Mouse (Mus musculus) induced T-regulatory cell, adult 2 months (primary cell): ENCODE data around the gene Atp5h.
"Not testable (repeated sequence)": the region's sequence is repeated elsewhere in the genome, so short reads cannot be mapped to it uniquely, and the experiment has no call there.

Experiments used
- DNase-seq: peaks from one replicate; pipeline ENCODE4 v3.0.0-alpha.2; 2012; ENCODE audit warnings: low read depth

Gene Atp5h

DNA sequence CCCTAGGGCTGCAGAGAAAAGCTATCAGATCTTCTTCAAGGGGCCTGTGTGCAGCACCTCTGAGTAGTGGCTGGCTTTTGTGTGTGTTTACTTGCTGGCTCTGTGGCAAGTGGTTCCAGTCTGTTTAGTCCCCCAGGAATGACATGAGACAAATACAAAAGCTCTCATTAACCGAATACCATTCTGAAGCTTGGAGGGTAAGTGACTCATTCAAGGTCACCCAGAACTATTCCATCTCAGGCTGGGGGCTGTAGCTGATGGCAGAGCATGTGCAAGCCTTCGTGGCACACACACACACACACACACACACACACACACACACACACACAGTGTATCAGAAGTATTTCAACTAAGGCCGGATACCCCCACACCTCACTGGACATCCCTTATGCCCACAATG is 19.6 kb downstream of the Atp5h start:
- DNase-seq, result no peak

DNA sequence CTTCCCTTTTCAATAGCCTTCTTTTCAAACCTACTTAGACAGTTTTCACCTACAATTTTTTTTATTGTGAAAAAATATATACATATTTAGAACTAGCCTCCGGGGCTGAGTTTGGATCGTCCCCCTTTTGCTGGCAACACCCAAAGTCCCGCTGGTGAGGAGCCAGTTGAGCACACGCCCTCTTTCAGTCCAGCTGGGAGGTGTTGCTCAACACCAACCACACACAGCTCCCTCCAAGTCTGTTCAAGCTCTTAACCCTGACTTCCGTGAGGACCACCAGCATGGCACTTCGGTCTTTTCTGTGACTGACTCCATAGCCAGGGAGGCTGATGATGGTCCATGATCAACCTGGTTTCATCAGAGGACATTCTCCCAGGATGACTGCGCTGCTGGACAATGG is 21.7 kb downstream of the Atp5h start:
- DNase-seq, result no peak

DNA sequence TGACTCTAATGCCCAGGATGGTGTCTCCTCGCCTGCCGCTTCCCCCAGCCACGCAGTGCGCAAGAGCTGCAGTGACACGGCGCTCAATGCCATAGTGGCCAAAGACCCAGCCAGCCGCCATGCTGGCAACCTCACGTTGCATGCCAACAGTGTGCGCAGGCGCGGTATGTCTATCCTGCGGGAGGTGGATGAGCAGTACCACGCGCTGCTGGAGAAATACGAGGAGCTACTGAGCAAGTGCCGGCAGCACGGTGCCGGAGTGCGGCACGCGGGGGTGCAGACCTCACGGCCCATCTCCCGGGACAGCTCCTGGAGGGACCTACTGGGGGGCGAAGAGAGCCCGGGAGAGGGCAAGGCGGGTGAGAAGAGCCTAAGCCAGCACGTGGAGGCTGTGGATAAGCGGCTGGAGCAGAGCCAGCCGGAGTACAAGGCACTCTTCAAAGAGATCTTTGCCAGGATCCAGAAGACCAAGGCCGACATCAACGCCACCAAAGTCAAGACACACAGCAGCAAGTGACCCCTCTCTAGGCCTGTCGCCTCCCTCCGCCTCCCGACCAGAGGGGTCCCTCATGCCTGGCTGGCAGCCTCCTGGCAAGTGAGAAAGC is 25.9 kb downstream of the Atp5h start:
- no peak for DNase-seq

DNA sequence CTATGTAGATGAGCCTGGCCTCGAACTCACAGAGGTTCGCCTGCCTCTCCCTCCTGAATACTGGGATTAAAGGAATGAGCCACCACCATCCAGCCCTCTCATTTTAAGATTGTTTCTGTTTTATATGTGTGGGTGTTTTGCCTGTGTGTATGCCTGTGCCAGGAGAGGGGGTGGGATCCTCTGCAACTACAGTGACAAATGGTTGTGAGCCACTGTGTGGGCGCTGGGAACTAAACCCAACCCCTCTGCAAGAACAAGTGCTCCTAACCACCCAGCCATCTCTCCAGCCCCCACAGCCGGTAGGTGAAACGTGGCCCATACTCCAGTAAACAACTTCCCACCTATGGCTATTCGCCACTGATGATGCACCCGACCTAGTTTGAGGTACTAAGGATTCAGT is 28.4 kb downstream of the Atp5h start:
- no peak for DNase-seq

DNA sequence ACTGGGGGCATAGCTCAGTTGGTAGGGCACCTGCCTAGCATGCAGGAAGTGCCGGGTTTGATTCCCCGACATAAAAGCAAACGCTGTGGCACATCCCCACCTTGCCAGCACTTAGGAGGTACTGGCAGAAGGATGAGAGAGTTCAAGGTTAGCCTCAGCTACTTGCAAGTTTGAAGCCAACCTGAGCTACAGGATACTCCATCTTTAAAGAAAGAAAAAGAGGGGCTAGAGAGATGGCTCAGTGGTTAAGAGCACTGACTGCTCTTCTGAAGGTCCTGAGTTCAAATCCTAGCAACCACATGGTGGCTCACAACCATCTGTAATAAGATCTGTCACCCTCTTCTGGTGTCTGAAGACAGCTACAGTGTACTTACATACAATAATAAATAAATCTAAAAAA is 32.9 kb downstream of the Atp5h start:
- DNase-seq, result not testable (repeated sequence)

DNA sequence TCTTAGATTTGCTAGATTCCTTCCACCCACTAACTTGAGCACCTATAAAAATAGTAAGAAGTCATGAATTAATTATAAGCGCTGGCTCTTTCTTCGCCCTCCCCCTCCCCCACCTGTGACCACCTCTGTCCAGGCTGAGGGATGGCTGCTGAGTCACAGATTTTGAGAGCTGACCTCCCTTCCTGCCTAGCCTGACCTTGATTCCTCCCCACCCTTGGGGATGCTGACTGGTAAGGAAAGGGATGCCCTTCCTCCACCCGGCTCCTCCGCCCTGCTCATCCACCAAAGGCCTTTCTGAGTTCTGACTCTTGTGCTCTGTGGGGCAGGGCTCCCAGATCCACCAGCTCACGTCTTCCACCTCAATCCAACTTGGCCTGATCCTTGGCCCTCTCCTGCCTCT is 35.2 kb downstream of the Atp5h start:
- DNase-seq, result no peak

DNA sequence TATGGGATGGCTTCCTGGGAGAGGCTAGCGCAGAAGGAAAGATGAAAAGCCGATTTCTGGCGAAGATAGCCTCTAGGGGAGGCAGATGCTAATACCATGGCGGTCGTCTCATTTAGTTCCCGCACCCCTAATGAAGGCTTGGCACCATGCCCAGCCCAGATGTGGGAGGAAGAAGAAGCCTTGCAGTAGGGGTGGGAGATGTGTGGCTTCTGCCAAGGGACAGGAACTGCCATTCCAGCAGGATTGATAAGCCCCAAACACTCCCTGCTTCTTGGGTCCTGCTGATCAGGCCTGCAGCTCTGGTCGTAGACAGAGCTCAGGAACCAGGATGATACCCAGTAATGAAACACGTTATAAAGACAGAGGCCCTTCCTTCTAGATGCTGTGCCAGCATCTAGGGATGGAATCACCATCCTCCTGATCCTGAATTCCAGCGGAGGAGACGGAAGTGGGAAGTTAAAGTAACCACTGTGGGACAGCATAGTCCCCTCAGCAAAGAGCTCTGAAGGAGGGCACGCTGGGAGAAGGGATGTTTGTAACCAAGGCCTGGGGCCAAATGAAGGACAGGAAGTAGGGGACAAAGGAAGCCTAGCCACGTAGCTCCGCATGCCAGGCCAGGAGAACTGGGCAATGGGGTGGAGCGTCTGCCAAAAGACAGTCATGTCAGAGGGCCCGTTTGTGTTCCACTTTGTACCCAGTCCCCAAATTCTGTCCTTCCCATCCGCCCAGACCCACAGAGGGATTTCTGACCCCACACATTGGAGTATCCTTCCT is 35.9 kb downstream of the Atp5h start:
- no peak for DNase-seq

DNA sequence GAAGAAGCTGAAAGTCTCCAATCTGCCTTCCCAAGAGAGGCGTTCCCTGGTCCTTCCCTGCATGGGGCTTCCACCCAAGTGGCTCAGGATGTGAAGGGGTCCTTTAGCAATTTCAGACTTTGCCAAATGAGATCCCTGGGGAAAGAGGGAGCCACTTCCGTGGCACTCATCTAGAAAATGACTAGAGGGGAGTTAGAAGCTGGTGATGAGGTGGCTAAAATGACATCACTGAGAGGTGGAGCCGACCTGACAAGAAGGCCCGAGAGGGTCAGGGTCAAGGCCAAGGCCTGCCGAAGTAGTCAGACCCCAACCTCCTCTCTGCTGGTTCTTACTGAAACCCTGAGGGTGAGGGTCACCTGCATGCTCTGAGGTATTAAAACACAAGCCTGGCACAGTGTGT is 36.9 kb downstream of the Atp5h start:
- DNase-seq, result no peak

DNA sequence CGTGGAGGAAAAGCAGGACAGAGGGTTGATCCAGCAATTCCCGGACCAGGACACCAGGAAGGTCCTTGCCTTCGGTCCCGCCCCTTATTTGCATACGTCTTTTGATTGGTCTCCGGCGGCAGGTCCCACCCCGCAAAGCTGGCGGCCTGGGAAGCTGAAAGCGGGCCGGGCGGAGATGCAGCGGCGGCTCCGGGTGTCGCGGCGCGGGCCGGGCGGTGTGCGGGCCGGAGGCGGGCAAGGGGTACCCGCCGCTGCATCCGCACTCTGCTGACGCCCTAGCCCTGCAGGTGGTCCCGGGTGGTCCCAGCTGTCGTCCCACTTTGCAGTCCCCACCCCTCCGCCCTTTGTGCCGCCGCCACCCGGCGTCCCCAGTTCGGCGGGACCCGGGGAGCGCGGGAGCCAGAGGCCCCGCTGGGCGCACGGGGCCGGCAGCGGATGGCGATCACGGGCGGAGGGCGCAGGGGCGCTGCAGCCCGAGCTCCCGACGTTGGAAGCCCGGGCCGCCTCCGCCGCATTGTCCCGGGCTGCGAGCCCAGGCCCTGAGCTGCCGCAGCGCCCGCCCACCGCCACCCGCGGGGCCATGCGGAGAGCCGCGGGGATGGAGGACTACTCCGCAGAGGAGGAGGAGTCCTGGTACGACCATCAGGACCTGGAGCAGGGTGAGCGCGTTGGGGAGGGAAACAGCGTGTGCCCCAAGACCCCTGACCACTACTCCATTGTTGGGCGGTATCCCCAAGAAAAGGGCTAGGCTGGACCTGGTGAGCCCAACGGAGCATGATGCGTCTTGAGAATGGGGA is 37.8 kb downstream of the Atp5h start, which contains the start of gene Cdr2l:
Gene Cdr2l, plus strand, starts transcription at position 174 of the 797 bp plus-strand sequence.
- DNase-seq, result peak; percentile 43

DNA sequence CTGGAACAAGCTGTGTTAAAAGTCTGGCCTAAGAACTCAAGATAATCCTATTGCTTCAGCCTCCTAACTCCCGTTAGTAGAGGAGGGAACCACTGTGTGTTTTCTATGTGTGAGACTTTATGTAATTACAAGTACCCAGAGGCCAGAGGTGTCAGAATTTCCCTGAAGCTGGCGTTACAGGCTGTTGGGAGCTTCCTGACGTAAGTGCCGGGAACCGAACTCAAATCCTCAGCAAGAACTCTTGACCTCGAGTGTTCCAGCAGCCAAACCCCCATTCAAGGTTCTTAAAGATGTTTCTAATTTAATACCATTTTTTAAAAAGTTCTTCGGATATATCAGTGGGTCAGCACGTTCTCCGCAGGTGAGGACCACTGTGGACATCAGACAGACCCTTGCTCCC is 38.5 kb downstream of the Atp5h start:
- DNase-seq, result no peak

DNA sequence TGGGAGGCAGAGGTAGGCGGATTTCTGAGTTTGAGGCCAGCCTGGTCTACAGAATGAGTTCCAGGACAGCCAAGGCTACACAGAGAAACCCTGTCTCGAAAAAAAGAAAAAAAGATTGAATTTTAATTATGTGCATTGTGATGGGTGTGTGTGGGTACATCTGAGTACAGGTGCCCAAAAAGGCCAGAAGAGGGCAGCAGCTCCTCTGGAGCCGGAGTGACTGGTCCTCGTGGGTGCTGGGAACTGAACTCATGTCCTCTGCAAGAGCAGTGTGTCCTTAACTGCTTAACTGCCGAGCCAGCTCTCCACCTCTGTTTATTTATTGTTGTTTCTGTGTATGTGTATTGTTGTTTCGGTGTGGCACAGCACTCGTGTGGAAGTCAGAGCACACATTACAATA is 41.9 kb downstream of the Atp5h start:
- DNase-seq, result no peak

DNA sequence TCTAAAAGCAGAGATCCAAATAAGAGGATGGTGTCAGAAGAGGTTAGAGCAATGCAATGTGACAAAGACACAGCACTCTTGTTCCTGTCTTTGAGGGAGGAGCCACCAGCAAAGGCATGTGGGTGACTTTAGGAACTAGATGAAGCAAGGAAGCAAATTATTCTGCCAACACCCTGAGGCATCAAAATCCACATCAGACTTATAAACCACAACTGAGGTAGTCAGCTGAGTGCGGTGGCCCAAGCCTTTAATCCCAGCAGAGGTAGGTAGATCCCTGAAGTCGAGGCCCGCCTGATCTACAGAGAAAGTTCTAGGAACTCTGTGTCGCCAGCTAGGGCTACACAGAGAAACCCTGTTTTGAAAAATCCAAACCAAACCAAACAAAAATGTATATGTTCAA is 42.5 kb downstream of the Atp5h start:
- DNase-seq, result no peak

DNA sequence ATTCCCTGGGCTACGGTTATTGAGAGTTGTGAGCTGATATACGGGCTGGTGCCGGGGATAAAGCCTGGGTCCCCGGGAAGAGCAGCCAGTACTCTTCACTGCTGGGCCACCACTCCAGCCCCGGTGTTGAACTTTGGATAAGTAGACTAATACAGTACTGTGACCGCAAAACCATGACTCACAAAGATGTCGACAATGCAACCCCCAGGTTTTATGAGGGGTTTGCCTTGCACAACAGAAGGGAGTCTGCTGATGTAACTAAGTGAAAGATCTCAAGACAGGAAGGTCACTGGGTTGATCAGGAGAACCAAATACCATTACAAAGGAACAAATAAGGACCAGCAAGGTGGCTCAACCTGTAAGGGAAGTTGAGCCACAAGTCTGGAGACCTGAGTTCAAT is 43.0 kb downstream of the Atp5h start:
- DNase-seq, result no peak

DNA sequence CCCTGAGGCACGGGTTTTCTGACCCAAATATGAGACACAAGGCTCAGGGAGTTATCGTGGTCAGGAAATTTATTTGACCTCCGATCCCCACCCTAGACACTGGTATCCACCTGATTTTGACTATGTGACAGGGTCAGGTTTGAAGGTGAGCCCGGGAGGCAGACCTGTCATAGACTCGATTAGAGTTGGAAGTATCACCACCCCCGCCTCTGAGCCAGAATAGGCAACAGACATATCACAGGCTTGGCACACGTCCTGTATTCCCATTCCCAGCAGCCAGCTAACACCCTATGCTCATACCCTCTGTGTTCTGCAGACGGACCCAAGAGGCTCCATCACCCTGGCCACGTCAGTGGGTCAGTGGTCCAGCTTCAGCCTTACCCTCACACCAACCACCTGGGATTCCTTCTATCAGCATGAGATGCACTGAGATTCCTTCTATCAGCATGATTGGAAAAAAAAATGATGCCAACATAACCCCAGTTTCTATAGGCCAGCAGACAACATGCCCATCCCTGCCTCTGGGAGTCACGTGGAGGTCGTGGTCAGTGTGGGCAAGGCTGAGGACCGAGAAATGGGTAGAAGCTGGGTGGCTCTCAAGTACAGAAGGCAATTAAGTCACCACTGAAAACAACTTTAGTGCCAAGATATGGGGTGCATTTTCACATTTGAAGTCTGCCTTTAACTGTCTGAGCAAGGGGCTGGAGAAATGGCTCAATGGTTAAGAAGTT is 44.9 kb downstream of the Atp5h start:
- no peak for DNase-seq

DNA sequence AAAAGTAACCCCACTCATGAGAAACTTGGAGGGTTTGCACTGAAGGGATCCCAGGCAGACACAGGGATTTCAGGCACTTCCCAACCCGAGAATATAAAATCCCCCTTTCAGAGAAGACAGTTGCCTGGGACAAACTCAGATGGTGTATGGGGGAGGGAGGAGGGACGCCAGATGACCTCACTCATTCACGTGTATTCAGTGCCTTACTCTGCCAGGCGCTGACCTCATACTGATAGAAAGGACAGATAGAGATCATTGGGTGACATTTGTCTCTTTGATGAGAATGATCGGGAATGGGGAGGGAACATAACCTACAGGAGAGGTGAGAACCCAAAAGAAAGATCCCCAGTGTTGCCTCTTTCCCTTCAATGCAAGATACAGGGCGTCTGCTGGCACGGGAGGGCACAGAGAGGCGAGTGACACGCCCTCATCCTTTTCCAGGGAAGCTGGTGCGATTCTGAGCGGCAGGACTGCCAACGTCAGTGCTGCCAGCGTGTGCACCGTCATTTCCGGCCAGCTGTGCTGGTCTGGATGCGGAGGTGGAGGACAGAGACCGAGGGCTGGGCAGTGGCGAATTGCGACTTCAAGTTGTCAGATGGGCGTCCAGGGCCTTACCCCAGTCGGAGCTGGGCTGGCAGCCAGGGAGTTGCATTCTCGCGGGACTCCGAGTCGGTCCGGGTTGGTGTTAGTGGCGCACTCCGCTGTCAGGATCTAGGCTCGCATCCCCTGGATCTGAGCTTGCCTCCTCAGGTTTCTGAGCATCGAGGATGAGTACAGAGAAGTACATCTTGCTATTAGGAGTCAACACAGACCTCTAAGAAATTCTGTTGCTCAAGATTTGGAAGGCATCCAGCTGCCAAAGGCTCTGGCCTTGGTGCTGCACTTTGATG is 45.7 kb downstream of the Atp5h start:
- no peak for DNase-seq

DNA sequence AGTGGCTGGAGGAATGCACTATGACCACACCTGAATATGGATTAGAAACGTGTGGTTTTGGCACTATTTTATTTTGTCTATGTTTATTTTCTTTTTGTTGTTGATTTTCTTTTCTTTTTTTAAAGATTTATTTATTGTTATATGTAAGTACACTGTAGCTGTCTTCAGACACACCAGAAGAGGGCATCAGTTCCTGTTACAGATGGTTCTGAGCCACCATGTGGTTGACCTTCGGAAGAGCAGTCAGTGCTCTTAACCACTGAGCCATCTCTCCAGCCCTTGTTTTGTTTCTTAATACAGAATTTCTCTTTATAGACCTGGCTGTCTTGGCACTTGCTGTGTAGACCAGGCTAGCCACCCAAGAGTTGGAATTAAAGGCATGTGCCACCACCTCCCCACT is 47.0 kb downstream of the Atp5h start:
- no peak for DNase-seq

DNA sequence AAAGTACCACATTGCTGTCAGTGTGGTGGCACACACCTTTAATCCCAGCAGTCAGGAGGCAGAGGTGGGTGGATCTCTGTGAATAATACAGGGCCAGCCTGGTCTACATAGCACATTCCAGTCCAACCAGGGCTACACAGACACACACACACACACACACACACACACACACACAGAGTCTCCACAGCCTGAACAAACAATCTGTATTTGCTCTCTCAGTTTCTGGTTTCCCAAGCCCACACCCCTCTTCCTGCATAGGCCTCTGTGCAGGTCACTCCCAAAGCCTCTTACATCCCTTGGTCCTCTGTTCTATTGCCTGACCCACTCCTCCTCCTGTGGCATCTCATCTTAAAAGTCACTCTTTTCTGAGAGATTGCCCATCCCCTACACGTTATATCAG is 47.7 kb downstream of the Atp5h start:
- DNase-seq, result no peak

DNA sequence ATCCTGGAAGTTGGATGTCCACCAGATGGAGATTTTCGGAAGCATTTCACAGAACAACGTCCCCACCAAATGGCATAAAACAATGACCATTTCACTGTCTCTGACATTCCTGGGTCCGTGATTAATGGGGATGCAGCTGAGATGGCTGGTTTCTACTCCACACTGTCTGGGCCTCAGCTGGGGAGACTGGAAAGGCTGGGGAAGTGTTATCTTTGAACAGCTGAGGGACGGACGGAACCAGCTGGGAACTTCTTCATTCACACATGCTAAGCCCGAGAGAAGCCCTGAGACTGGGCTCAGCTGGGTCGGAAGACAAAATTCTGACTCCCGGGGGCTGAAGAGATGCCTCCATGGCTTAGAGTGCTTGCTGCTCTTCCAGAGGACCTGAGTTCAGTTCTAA is 48.4 kb downstream of the Atp5h start:
- no peak for DNase-seq

DNA sequence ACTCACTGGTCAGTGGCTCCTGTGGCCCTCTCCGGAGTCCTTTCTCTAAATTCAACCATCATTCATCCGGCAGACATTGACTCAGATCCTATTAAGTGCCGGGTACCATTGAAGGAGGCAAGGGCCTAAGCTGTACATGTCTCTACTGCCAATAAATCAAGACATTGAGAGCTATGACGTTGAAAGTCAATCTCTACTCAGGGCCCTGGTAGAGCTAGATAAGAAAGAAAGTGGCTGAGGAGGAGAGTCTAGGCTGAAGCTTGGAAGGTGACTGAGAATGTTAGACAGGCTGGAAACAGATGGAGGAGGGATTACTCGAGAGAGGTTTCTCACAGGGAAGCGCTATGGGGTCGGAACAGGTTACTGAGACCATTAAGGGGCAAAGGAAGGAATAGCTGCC is 49.4 kb downstream of the Atp5h start:
- DNase-seq, result no peak

DNA sequence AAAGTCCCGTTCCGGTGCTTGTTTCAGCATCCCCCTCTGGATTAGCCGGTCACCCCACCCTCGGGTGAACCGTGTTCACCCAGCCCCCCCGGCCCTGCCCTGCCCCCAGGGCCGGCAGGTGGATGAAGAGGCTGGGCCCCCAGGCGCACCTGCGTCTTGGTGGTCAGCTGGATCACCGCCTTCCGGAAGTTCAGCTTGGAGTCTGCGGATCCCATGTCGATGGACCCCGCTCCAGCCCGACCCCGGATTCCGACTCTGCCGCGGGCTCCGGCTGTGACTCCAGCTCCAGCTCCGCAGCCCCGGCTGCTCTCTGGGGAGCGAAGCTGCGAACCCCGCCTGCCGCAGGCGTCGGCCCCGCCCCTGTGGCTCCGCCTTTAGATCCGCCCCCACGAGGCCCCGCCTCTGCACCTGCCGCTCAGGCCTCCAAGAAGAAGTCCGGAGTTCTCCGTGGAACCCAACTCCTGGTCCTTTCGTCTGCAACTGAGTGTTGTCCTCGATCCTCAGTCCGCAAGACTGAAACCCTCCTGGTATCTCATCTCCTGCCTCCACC is 52.3 kb downstream of the Atp5h start, which contains the start of gene Hid1:
Gene Hid1, minus strand, starts transcription at position 362 of the 550 bp plus-strand sequence.
- DNase-seq, result peak; percentile 86
